Mouse (Mus musculus) kidney, adult 2 months (tissue): Measurements from ENCODE around the gene Tmem119.

Experiments
- CTCF ChIP-seq: fragments of 200-500 bp; conservative IDR thresholded peaks from 2 replicates; pipeline ENCODE4 v1.5.1; 2011; ENCODE audit warnings: low read depth, mild to moderate bottlenecking, control low read depth, low read length, moderate library complexity, mixed read lengths; ENCODE audit not compliant: insufficient read depth, insufficient read length
- POLR2A ChIP-seq: fragments of 200-500 bp; IDR thresholded peaks from one replicate; pipeline ENCODE4 v1.6.1; 2011; ENCODE audit warnings: low read depth, low read length, control low read depth

DNA sequence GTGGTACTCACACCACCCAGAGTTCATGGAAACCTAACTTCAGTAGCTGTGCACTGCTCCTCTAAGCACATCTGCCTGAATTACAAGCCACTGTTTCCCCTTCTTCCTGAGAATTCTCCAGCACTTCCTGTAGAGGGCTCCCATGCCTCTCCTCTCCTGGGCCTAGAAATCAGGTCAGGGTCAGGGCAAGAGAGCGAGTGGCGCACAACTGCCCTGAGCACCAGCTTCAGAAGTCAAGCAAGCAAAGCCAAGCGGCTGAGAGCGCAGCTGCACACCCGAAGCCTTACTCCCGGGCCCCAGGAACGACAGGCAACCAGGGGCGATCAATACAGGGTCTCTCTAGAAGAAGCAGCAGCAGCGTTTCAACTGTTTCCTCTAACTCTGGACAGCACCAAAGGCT is 47.3 kb upstream of the Tmem119 start:
- TF ChIP-seq POLR2A: no peak
- no peak for TF ChIP-seq CTCF
